8 mouse cellular contexts compared by ENCODE assay signal in genomic region chr14:12821156-12821813, GRCm38 (mm10). TPM values are rescaled to one million over a fixed set of nuclear protein-coding genes. Genes with fewer than 3 reads are reported as not detected.
DNase-seq lines count a peak whose midpoint lies in the region; ATAC-seq and TF ChIP-seq lines count a peak whose summit lies in the region.

No protein-coding gene starts in this region.

- DNase-seq in layer of hippocampus, adult 11-12 months (ENCODE audit: low spot score), result peak; percentile 27
- DNase-seq in layer of hippocampus, adult 9-10 months (ENCODE audit: low spot score), result no peak
- peak; percentile 72 for DNase-seq in brain, embryonic 14.5 days (ENCODE audit: low read depth)
- DNase-seq in natural killer cell, adult 2 months (ENCODE audit: low spot score in 2 of 2), result no peak
- no peak for DNase-seq in ovary, postnatal 36 days (ENCODE audit: low spot score)

- H3K9ac ChIP-seq in embryonic facial prominence, embryonic 15.5 days, result 0 out of 2 replicates have a peak overlapping the region, but pooled peaks have one; percentile 2
- H3K9ac ChIP-seq in limb, embryonic 15.5 days, result 0 out of 2 replicates have a peak overlapping the region, but pooled peaks have one; percentile 10

- no peak overlapping the region for H3K27ac ChIP-seq in embryonic facial prominence, embryonic 15.5 days (replicated peaks)
- no peak overlapping the region for H3K27ac ChIP-seq in limb, embryonic 15.5 days

- H3K4me2 ChIP-seq in embryonic facial prominence, embryonic 15.5 days (replicated peaks), result peak overlapping the region; percentile 91
- peak overlapping the region; percentile 91 for H3K4me2 ChIP-seq in limb, embryonic 15.5 days

- no peak for ATAC-seq in embryonic facial prominence, embryonic 15.5 days (ENCODE audit: insufficient number of reproducible peaks, low FRiP score, low TSS enrichment, low read depth)
- ATAC-seq in limb, embryonic 15.5 days (ENCODE audit: insufficient number of reproducible peaks, low FRiP score, low TSS enrichment, low read depth), result no peak
- ATAC-seq in megakaryocyte-erythroid progenitor cell, adult 5-6 weeks (replicated peaks; ENCODE audit: low FRiP score, low TSS enrichment, poor library complexity, severe bottlenecking), result no peak

- H3K4me1 ChIP-seq in embryonic facial prominence, embryonic 15.5 days, result peaks cover 18% of the 10 kb centered on the region
- H3K4me1 ChIP-seq in limb, embryonic 15.5 days, result peaks cover 18% of the 10 kb centered on the region

- under 1% methylated on average over 13 of the region's 13 CpGs for WGBS in embryonic facial prominence, embryonic 15.5 days
- under 1% methylated on average over 13 of the region's 13 CpGs for WGBS in limb, embryonic 15.5 days

- peak; percentile 13; the same call in 1 of the 2 replicates for TF ChIP-seq CTCF in brain, embryonic 14.5 days (IDR thresholded peaks at IDR 0.05; ENCODE audit: borderline replicate concordance, extremely low read depth, insufficient read depth, insufficient read length)

- no peak for TF ChIP-seq POLR2A in brain, embryonic 14.5 days (IDR thresholded peaks at IDR 0.05; ENCODE audit: borderline replicate concordance, extremely low read depth, insufficient read depth, insufficient read length, poor library complexity, severe bottlenecking)

- H3K27me3 ChIP-seq in embryonic facial prominence, embryonic 15.5 days, result peaks cover 25% of the 10 kb centered on the region
- H3K27me3 ChIP-seq in limb, embryonic 15.5 days, result peaks cover 28% of the 10 kb centered on the region

- no peaks in the 10 kb centered on the region for H3K36me3 ChIP-seq in embryonic facial prominence, embryonic 15.5 days
- H3K36me3 ChIP-seq in limb, embryonic 15.5 days, result no peaks in the 10 kb centered on the region

- no peaks in the 10 kb centered on the region for H3K9me3 ChIP-seq in embryonic facial prominence, embryonic 15.5 days (replicated peaks)
- H3K9me3 ChIP-seq in limb, embryonic 15.5 days, result no peaks in the 10 kb centered on the region

- peak overlapping the region; percentile 49 for H3K4me3 ChIP-seq in embryonic facial prominence, embryonic 15.5 days (replicated peaks)
- peak overlapping the region; percentile 50 for H3K4me3 ChIP-seq in limb, embryonic 15.5 days

RNA-seq across cellular contexts. Expression of gene Cadps, which starts 1.6 kb away (rescaled TPM):
- 121 and 146 TPM in 2 replicates for polyA plus RNA-seq in brain, embryonic 14.5 days (2012; rRNA removed)
- 1.4 and 1.7 TPM in 2 replicates for polyA plus RNA-seq in embryonic facial prominence, embryonic 15.5 days (2015; fragmentation: Nextera tagmentation; extraction: Ambion mirVana)
- 2.5 and 2.8 TPM in 2 replicates for polyA plus RNA-seq in limb, embryonic 15.5 days (2015; fragmentation: Nextera tagmentation; extraction: Ambion mirVana)
- not detected in 2 replicates for total RNA-seq in megakaryocyte-erythroid progenitor cell, adult 5-6 weeks (2014; fragmentation: Nextera tagmentation)
- not detected in 2 replicates for total RNA-seq in megakaryocyte-erythroid progenitor cell, adult 5-6 weeks (2017)

Comparison
In these comparisons a context has a peak if more than half of its experiments do, and no peak if none do; other contexts are left out.
1. DNase-seq: peak in layer of hippocampus, adult 11-12 months (single experiment) and brain, embryonic 14.5 days (single experiment); none in layer of hippocampus, adult 9-10 months (single experiment), natural killer cell, adult 2 months (0 of 2) and ovary, postnatal 36 days (single experiment).
2. RNA of gene Cadps, which starts 1.6 kb away (polyA plus RNA-seq): 121 to 146 TPM in brain, embryonic 14.5 days; 2.5 to 2.8 TPM in limb, embryonic 15.5 days and 1.4 to 1.7 TPM in embryonic facial prominence, embryonic 15.5 days; every median in the first group is over 10 times any median in the second.